Mouse (Mus musculus): ENCODE results near the gene Amt.
A peak's percentile ranks its signal among the peaks of the same experiment; 100 is the strongest.
"Not testable (repeated sequence)": the region's sequence is repeated elsewhere in the genome, so short reads cannot be mapped to it uniquely, and the experiment has no call there.

Gene Amt

GRCm38 (mm10) chr9:108296453-108297355, at the start of gene Amt:
Gene Amt, plus strand, starts transcription at chr9:108296853.
- peak; percentile 91 for DNase-seq

GRCm38 (mm10) chr9:108248957-108249356, 47.7 kb upstream of the Amt start:
- DNase-seq, result no peak

- DNase-seq, result no peak
These were observed 44.8 kb upstream of the Amt start for GRCm38 (mm10) chr9:108251877-108252276.

DNA sequence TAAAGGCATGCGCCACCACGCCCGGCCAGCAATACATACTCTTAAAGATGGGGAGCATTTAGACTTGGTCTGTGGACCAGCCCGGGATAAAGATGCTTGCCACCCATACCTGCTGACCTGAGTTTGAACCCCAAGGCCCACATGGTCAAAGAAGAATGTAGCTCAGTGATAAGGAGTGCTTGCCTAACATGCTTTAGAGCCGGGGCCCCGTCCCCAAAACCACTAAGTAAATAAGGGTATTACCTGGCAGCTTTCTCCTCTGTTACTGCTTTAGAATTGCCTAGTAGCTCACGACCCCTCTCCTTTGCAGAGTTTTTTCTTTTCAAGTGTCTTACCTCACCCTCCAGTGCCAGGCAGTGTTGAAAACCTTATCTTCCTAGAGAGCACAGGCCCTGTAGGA, 43.9 kb upstream of the Amt start:
- DNase-seq, result no peak

DNA sequence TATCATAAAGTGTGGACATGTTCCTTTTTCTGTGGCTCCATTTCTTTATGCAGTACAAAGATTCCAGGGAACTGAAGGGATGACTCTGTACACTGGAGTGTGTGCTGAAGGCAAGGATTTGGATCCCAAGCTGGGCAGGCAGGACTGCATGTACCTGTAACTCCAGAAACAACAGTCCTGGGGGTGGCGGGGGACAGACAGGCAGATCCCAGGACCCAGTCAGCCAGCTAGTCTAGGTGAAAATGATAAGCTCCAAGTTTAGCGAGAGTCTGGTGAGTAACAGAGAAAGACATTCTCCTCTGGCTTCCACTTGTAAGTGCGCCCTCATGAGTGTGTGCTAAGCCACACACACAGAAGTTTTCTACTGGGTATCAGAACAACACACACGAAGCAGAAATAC, 36.1 kb upstream of the Amt start:
- no peak for DNase-seq

GRCm38 (mm10) chr9:108261865-108262264, 34.8 kb upstream of the Amt start:
- no peak for DNase-seq

GRCm38 (mm10) chr9:108262494-108263049, 34.1 kb upstream of the Amt start:
- DNase-seq, result no peak

- DNase-seq, result no peak
These were observed 33.4 kb upstream of the Amt start for GRCm38 (mm10) chr9:108263131-108263681.

DNA sequence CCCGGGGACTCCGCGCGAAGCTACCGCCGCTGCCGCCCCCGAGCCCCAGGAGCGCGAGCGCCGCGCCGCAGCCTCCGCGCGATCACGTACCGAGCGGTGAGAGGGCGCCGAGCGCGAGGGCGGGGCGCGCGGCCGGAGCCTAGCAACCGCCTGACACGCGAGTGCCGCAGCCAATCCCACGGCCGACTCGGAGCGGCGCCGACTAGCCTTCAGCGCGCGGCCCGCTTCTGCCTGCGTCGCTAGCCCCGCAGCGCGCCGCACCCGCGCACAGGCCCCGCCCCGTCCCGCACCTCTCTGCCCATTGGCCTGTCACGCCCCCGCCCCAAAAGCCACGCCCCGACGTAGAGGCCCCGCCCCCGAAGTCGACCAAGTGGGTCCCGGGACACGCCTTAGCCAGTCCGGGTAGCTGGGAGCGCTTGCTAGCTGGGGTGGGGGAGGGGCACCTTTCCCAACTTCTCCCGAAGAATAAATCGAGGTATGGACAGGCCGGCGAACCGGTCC, 32.9 kb upstream of the Amt start, which contains the start of gene Dag1:
Gene Dag1, minus strand, starts transcription at position 269 of the 501 bp plus-strand sequence.
- peak; percentile 100 for DNase-seq

GRCm38 (mm10) chr9:108264191-108264921, 32.3 kb upstream of the Amt start:
- DNase-seq, result peak; percentile 74

DNA sequence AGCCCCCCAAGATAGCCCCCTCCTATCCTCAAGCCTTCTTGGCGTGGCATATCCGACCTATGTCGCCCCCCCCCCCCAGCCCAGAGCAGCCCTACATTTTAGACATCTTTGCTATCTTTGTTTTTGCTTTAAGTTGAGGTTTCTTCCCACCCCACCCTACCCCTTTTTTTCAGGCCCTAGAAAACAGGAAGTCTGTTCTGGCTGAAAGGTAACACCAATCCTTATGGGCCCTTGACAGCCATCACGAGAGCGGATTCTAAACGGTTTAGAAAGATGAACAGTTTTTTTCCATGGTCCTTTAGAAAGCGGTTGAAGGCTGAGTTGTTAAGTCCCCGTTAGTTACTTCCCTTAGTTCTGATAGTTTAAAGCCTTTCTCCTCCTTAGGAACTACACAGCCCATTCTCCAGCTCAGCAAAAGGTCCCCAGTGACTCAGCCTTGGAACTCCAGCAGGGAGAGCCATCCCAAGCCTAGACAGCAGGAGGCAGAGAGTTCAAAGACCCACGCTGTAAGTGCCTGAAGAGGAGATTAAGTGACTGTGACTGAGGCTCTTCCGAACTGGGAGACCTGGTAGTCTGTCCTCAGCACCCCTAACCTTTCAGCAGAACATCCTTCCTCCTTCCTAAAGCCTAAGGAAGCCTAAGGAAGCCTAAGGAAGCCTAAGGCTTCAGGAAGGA, 30.3 kb upstream of the Amt start:
- no peak for DNase-seq

- DNase-seq, result no peak
These were observed 29.0 kb upstream of the Amt start for GRCm38 (mm10) chr9:108267691-108268090.

DNA sequence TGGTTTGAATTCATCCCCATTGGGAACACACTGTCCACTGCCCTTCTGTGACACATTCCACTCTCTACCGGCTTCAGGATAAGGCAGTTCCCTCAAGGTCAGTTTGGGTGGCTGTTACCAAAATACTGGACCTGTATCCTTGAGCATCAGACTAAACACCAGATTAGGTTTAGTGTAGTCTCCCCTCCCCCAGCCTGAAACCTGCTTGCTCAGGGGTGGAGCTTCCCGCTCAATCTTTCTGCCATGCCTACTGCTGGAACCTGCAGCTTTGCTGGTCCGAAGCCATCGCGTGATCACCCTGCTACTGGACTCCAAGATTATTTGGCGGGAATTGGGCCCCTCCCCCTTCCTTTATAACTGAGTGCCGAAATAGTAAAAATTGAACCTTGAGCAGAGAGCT, 28.0 kb upstream of the Amt start:
- DNase-seq, result not testable (repeated sequence)

DNA sequence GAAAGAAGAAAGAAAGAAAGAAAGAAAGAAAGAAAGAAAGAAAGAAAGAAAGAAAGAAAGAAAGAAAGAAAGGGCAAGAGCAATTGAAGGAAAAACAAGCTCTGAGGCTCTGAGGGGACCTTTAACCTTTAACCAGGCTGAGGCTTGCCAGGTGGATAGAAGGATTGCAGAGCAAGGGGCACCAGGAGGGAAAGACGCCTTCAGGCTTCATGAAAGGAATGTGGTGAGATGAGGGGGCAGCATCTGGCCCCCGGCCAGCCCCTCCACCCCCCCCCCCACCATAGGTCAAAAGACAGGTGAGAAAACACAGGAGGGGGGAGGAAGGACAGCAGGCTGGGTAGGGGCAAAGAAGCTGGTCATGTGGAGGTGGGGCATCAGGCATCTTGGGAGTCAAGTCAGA, 24.7 kb upstream of the Amt start:
- peak; percentile 51 for DNase-seq

GRCm38 (mm10) chr9:108272691-108273090, 24.0 kb upstream of the Amt start:
- no peak for DNase-seq

DNA sequence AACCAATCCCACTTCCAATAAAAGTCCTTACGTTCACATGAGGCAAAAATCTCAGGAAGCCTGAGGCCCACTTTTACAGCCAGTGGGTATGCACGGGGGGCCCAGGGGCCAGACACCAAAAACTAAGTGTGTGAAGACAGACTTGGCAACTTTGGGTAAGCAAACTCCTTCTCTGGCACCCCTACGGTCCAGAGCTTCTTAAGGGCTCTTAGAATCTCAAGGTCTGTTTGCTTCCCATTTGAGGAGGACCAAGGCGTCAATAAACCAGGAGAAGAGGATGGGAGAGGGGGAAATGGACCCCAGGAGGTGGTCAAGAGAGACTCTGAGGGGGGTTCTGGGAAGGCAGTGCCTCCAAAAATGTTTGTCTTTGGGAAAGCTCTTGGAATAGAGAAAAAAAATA, 23.2 kb upstream of the Amt start:
- no peak for DNase-seq

DNA sequence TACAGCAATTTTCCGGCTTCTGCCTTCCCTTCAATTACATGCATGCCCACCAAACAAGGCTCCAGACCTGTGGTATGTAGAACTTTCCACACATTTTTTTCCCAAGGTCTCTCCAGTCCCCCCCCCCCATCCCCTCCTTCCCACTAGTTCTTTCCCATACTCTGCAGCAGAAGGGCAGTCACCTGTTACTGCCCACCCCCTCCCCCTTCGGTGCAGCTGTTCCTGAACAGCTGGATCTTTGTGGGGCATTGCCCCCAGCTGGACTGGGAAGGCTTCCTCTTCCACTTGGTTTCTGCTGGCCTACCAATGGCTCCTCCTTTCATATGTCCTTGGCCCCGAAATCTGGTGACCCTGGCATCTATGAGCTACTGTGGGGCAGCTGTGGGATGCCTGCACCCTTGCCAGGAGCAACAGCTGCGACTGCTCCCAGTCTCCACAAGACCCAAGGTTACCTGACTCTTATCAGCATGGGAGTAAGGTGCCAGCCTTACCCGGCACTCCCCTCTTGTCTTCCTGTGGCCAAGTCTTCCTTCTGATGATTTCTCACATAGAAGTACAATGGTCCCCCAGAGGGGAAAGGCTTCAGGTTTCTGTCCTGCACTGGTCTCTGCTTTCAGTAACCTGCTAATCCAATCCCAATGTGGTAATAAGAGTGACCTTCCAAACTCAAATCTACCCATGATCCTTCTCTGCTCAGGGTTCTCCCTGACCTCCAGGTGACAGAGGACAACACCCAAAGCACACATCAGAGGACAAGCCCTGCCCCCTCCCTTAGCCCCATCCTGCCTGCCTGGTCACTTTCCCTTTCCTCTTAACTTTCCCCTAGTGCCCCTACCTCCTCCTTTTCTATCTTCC, 21.9 kb upstream of the Amt start:
- DNase-seq, result no peak

GRCm38 (mm10) chr9:108275331-108275659, 21.4 kb upstream of the Amt start:
- no peak for DNase-seq

DNA sequence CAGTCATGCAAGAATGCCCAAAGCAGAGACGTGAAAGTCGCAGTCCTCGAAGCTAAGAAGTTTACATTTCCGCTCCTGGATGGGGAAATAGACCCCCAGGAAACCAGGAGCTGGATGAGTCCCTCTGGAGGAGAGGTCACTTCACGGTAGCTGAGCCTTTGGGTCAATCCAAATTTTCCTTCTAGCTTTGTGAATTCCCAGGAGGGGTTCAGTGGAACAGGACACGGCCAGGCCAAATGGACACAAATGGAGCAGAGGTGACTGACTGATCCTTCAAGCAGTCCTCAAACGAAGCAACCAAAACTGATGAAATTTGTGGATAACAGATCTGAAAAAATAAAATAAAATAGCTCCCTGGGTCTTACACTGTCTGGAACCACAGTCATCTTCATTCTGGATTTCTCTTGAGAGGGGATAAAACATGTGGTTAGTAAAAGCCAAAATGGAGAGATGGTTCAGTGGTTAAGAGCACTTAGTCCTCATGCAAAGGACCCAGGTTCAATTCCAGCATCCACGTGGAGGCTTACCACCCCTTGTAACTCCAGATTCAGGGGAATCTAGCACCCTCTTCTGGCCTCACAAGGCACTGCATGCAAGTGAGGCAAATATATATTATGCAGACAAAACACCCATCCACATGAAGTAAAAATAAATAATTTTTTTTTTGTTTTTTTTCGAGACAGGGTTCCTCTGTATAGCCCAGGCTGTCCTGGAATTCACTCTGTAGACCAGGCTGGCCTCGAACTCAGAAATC, 17.8 kb upstream of the Amt start:
- DNase-seq, result peak; percentile 53

GRCm38 (mm10) chr9:108280071-108280828, 16.4 kb upstream of the Amt start:
- DNase-seq, result peak; percentile 87

Data from kidney, postnatal 14 days (tissue).